Mouse (Mus musculus) fibroblast of lung, adult 2 months (primary cell): ENCODE results near the gene Togaram2.

ENCODE experiments used
- DNase-seq: peaks from one replicate; pipeline ENCODE4 v3.0.0-alpha.2; 2011; ENCODE audit warnings: low read depth

Gene Togaram2

DNA sequence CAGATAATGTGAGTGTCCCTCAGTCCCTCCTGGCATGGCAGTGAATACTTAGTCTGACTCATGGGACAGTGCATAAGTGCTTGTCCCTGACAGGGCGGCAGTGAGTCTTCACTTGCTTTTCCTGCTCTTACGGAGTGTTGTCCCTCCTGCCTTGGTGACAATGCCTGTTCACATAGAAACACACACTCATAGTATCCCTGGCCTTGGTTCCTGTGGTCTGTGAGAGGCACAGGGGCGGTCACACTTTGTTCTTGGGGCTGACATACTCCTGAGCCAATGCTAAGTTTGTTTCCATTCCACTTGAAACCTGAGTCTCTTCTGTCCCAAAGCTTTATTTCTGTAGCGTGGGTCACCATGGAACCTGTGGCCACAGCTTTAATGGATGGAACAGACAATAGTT is 9.3 kb downstream of the Togaram2 start:
- no peak for DNase-seq

DNA sequence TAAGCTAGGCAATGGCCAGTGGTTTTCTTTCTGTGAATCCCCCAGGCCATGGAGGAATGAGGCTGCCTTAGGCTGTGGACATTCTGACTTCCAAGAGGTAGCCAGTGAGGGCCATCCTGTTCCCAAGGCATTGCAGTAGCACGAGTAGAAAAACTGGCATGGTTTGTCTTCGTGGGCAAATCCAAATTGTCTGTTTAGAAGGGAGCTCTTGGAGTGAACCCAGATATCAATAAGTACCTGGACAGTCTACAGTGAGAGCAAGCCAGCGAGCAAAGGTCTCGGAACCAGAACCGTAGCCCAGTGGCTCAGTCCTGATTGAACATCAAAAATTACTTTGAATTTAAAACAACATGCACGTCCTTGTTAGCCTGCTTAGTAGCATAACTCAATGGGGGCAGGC is 10.2 kb downstream of the Togaram2 start:
- DNase-seq: no peak

DNA sequence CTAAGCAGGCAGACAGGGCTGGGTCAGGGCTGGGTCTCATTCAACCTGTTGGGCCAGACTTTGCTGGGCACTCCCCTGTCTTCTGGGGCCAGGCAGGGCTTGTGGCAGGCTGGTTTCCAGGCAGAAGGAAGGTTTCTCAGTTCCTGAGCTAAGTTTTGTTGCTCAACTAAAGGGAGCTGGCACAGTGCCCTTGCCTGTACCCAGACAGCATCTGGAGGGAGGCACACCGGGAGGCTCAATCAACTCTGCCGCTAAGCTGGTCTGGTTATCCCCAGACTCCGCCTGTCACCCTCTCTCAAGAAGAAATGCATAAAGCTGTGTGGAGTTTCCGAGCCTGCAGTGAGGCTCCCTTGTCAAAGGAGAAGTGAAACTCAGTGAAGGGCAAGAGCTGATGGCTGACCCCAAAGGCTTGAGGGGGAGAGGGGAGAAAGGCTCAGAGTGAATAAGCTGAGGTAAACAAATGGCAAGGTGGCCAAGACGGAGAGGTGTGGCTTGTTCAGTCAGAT is 11.1 kb downstream of the Togaram2 start:
- DNase-seq: peak; percentile 47

DNA sequence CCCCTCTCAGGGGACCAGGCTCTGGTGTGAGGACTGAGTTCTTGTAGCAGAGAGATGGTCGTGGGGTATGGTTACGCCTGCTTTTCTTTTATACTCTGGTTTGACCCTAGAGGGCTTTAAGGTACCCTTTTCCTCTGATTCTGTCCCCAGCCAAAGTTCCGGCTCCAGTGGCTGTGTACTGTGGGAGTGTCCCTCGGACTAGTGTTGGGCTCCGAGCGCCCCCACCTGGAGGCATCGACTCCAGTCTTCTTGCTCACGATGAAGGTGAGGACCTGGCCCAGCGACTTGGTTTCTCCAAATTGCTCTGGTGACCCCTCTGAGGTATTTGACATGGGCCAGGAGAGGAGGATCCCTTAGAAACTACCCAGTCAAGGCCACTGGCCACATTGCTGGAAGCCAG is 14.4 kb downstream of the Togaram2 start:
- DNase-seq: no peak

DNA sequence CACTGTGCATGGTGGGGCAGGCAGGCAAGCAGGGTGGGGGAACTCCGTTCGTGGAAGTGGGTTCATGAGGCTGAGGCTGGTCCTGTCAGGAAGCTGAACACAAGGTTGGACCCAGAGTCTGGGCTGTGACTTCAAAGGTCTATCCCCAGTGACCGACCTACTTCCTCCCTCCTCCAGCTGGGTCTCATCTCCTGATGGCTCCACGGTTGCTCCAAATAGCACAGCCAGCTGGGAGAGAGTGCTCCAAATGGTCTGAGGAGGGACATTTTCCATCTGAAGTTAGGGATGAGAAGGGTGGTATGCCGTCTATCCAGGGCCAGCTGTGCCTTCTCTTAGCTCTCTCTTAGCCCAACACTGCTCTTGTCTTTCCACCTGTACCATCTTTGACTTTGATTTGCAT is 16.8 kb downstream of the Togaram2 start:
- DNase-seq: no peak

DNA sequence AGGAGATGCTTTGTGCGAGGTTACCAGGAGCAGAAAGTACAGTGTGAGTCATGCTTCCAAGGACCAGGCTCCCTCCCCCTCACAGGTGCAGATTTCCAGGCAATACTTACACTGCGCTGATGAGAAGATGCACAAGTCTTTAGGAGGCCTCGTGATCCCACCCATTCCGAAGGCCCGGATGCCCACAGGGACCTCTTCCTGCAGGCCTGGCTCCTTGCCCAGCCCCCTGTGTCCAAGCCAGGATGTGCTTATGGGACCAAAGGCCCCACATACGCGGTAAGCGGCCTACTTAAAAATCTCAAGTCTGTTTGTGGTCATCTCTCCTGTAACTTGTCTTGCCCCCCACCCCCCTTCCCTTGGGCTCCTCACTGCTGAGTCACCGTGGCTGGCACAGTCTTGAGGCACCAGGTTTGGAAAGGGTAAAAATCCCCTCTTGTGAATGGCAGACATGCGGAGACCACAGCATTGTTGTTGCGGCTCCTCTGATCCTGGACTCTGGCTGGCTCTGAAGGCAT is 18.4 kb downstream of the Togaram2 start:
- DNase-seq: peak; percentile 83

DNA sequence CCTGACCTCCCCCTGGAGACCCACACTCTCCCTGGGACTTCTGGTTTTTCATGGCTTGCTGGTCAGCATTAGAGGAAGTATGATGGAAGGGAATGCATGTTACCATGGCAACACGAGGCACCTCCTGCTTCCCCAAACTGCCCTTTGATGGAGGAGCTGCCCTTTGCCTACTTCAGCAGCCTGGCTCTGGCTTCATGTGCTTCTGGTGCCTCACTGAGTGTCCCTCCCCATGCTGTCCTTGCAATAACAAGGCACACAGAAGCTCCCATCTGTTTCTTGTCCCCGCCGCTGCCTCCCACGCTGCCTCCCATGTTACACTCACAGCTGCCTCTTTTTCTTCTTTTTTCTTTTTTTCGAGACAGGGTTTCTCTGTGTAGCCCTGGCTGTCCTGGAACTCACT is 20.3 kb downstream of the Togaram2 start:
- DNase-seq: no peak

DNA sequence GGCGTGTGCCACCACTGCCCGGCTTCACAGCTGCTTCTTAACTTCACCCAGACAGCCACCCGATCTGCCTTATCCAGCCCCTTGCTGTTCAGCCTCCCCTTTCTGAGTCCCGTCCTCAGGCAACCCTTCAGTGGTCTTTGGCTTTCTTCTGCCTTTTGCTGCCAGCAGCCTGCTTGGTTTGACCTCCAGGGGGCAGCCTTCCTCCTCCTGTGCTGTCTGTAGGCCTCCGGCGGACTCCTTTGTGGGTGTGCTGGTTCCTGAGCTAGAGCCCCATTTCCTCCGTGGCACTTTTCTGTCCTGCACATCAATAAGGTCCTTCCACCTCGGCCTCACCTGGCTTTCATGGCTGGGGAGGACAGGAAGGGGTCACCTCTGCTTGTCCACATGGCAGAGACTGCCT is 20.7 kb downstream of the Togaram2 start:
- DNase-seq: no peak

DNA sequence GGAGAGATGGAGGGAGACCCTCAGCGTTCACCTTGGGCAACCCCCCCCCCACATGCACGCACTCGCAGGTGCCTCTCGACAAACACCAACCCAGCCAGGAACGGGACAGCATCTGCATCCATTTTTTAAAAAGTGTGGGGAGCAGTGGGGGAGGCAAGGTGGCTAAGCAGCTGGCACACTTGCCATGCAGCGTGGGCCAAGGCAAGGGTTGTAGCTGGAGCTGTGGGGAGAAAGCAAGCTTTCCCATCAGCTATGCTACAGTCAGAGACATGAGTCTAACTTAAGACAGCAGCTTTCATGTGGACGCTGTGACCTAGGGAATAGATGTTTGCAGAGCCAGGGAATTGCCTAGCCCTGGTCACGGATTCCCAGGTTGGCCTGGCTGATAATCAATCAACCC is 22.1 kb downstream of the Togaram2 start:
- no peak for DNase-seq

DNA sequence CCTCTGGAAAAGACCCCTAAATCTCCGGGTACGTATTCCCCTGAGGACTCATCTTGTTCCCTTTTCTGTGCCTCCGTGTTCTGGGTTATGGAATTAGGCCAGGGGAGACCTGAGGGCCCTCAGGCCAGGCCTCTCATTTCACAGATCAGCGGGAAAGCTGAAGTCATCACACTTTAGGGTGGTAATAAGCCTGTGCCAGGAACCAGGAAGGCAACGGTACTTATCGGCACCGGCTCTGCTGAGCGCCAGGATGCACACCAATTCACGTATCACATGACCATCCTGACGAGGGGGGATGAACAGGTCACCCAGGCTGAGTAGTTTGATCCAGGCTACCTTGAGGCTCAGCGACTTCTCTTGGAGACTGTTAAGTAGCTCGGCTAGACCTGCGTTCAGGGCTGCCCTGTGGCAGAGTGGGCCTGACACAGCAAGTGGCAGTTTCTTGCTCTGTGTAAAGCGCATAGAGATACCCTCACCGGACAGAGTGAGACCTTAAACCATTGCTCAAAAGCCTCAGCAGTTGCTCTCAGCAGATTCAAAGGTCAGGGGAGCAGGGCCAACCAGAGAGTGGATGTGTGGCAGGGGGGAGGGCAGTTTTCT is 22.8 kb downstream of the Togaram2 start:
- no peak for DNase-seq

DNA sequence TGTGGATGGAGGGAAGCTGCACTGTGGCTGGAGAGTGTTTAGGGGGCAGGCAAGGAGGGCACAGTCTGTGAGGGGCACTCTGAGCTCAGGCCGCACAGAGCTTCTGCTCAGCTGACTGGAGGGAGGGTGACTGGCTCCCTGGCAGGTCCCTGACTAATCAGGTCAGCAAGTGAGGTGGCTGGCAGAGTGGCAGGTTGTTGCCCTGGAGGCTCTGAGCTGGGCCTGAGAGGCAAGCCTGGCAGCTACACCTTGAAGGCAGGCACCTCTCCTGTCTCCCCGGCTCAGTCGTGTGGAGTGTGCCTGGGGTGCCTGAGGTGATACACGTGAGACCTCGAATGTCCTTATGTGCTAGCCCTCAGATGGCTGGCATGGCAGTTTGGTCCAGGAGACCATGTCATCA is 23.3 kb downstream of the Togaram2 start:
- DNase-seq: no peak

DNA sequence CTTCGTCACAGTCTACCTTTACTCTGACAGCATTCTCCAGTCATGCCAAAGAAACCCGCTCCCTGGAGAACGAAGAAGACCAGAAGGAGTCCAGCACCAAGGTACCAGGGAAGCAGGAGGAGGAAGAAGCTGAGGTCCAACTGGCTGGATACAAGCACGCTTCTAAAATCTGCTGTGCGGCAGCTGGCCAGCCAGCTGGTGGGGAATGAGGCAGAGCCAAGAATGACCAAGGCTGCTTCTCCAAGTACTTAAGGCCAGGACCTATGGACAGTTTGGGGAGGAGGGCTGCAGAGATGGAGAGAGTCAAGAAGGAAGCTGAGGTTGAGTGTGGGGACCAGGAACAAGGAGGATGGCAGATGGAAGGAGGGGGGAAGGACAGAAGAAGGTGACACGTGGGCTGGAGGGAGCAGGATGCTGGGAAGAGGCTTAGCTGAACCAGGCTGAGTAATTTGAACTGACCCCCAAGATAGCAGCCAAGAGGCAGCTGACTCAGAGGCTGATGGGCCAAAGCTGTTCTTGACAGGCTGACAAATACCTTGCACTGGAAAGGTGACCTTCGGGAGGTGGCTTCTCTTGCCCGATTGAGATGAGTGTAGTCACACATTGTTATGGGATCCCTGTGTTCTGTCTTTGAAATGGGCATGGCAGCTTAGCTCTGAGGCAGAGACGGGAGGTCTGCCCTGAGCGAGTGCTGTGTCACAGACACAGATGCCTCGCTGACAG is 25.0 kb downstream of the Togaram2 start:
- peak; percentile 27 for DNase-seq

DNA sequence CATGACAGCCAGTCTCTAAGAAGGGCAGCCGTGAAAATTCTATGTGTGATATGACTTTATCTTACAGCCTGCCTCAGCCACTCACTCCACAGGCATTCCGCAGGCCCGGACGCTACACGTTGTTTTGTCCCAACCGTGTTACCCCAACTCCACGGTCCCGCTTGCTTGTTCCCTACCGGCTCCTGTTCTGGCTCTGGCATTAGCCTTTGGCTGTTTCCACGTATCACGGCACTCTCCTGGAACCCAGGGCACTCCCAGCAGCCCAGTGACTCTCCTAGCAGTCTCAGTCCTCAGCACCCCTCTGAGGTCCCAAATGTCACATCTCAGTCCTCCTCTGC is 25.5 kb downstream of the Togaram2 start:
- DNase-seq: no peak

DNA sequence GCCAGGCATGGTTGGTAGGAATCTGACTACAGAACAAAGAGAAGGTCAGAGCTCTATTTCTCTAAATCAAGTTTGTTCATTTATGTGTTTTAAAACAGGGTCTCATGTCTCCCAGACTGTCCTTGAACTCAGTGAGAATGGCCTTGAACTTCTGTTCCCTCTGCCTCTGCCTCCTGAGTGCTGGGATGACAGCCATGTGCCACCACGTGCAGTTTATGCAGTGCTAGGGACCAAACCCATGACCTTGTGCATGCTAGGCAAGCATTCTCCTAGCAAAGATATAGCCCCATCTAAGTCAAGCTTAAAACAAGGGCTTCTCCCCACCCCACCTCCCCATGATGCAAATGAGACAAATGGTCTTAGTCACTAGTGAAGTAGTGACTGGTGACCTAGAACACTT is 32.1 kb downstream of the Togaram2 start:
- no peak for DNase-seq

DNA sequence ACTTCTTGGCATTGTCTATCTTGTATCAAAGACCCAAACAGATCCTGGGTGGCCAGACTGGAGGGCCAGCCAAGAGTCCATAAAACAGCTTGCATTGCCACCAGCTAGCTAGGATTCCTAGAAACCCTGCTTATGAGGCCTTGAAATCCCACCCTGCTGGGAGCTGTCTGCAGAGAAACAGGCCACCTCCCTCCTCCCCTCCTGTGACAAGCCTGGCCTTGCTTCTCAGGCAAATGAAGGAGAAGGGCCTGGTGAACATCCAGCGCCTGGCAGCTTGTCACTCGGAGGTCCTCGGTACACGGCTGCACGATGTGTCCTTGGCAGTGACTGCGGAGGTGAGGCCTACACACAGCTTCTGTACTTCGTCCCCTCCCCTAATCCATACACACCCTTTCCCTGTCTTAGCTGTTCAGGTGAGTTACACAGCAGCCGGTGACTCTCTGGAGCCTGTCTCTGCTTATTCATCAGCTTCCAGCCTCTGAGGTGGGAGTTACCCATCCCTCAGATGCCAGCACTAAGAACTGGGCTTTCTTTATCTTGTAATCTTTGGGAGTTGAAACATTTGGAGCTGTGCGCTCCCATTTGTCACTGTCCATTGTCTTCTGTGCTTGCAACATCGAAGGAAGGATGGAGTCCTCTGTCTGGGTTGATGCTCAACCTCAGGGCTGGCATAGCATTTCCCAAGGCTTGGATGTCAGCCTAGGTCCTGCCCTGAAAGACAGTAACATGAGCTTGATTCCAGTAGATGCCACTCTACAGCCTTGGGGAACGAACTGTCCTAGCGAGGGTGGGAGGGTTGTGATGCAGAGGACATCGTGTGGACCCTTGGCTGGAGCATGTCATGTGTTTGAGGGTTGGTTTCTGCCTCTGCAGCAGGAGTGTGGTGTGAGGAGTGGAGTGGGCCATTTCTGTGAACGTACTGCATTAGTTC is 32.8 kb downstream of the Togaram2 start:
- no peak for DNase-seq

DNA sequence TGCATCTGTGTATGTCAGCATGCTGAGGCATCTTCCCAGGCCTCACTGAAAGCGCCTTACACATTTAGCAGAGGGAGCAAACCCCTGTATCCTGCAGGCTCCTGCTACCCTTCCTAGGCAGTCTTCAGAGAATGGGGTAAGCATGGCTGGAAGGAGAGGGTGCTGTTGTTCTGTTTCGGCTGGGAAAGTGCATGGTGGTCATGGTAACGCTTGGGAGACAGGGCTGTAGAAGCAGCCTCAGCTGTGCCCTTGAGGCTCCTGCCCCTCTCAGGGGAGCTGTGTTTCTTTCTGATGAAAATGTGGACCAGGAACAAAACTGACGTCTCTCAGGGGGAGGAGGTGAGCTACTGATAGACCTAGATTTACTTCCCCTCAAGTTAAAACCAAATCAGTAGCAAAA is 34.7 kb downstream of the Togaram2 start:
- DNase-seq: no peak

DNA sequence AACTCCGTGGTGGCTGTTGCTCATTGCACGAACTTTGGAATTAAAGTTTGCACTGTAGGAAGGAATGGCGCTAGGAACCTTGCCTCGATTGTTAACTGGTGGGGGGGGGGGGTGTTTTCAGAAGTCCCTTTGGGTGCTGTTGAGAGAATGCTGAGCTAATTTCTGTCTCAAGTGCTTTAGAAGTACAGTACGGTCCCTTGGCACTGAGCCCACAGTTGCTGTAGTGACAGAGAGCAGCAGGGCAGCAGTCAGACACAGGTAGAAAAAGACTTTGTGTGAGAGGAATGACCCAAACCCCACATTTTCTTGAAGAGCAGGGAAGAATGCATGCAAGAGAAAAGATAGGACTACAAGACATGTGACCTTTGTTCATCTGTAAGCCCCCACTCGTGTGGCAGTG is 39.2 kb downstream of the Togaram2 start:
- DNase-seq: no peak

DNA sequence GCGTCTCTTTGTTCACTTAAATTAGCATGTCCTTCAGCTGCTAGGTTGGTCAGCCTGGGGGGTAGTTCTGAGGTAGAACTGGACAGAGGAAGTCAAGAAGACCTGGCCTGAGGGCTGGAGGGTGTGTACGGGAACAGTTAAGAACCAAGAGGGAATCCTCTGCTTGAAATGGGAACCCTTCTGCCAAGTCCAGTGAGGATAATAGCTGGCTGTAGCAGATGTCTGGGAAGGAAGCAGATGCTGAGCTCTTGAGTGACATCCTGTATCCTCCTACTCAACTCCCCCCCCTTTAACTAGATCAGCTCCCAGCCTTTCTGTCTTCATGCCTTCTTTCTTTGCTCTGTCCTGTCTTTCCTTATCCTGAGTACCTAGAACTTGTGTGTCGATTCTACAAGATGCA is 42.0 kb downstream of the Togaram2 start:
- no peak for DNase-seq

DNA sequence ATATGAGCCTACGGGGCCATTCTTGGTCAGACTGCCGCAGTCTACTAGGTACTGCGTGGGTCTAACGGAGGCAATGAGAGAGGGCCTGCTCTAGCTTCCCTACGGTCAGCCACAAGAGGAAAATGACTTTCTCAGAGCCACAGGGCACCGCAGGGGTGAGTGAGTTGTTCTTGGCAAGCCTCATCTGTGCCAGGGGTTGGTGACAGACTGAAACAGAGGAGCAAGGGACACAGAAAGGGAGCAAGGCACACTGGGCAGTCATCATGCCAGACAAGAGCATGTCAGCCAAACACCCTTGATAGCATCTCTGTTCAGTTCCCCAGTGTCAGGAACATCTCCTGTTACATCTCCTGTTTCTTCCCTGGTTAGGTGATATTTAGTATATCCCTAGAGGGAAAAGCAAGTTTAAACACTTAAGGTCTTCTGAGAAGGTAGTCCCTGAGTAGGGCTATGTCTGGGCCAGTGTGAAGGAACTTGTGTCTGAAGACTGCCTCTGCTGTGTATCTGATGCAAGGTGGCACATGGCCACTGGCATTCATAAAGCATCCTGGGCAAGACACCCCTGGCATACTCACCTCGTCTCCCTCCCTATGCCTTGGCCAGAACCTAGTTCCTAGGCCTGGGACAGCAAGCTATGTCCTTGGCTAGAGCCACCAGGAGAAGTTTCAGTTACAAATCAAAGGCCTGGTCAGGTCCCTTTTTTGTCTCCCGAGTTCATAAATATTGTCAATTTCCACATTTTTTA is 45.0 kb downstream of the Togaram2 start:
- no peak for DNase-seq

DNA sequence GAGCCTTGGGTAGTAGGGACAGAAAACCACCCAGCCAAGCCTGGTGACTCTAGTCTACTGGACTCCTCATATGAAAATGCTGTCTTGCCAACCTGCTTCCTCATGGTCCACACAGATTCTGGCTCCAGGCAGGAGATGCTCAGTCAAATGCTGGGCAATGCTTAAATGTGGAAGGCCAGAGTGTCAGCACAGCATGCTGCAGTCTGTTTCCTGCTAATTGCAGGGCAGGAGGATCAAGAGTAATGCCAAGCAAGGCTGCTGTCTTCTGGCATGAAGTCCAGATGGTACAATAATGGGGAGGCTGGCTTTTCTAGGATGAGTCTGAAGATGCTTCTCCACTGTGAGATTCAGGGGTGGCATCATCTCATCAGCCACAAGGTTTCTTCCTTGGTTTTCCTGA is 47.4 kb downstream of the Togaram2 start:
- no peak for DNase-seq

DNA sequence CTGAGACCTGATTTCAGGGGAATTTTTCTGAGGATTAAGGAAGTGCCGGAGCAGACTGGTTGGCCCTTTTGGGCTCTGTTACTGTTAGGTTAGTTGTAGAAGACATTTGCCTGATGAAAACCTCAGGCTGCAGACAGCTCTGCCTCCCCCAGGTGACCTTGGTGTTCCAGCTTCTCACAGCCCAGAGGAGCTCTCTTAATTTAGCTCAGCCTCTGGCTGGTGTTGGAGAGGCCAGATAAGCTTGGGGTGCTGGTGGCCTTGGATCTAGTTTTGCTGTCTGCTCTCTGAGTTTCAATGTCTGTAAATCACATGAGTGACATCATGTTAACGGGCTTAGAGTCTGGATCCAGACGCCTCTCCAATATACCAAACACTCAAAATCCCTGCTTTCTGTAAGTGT is 48.0 kb downstream of the Togaram2 start:
- DNase-seq: no peak

DNA sequence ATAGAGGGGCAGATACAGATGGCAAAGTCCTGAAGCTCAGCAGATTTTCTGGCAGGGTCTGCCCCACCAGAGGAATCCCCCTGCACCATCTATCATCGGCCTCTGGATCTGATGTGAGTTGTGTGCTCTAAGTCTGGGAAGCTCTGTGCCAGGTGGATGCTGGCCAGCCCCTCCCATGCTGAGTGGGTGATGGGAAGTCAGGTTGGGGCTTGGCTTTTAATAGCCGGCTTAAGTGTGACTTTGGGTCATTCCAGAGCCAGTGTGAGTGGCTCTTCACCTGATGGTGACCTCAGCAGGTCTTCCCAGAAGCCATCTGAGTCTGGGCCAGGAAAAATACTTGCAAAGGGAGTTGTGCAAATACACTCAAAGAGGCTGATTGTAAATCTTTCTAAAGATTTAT is 57.6 kb downstream of the Togaram2 start:
- DNase-seq: peak; percentile 65
